Mouse (Mus musculus): ENCODE data around the gene Kif26b.

- TF ChIP-seq CTCF (IDR thresholded peaks at IDR 0.05; ENCODE audit: low read depth, low read length) = no peak
- TF ChIP-seq GATA1 (IDR thresholded peaks at IDR 0.05; ENCODE audit: borderline replicate concordance, low read length) = no peak
- TF ChIP-seq POLR2AphosphoS5 (IDR thresholded peaks at IDR 0.05; ENCODE audit: insufficient replicate concordance, low read depth, low read length) = no peak
- TF ChIP-seq TAL1 (conservative IDR thresholded peaks at IDR 0.05; ENCODE audit: low read depth, low read length) = no peak
- no peak for TF ChIP-seq GATA2 (IDR thresholded peaks at IDR 0.05; ENCODE audit: borderline replicate concordance, low read depth, low read length)
Measured at GRCm38 (mm10) chr1:178644954-178645353, 116.0 kb downstream of the Kif26b start.

Data from G1E (cell line).